Comparison of ENCODE assay signal across 19 mouse cellular contexts in the genomic region with DNA sequence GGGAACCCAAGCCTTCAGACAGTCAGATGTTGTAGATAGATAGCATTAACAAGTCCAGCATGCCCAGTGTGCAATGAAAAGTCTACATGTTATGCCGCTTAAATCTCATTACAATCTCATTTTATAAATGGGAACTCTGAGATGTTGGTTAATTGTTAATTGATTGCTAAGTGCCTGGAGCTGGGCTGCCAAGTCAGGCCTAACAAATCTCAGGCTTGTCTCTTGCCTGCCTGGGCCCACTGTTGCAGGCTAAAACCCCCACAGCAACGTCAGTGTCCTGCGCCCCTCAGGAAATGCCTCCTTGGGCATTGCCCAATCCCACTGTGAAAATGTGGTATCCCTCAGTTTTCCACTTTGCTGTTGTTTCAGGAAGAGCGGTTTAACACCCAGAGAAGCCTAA.
DNase-seq lines count a peak whose midpoint lies in the region; ATAC-seq and TF ChIP-seq lines count a peak whose summit lies in the region.
"Had no signal": no experiment of that assay in that cellular context is flagged by ENCODE, and none has a peak within 500 bp of the region (broad histone marks: within the 10 kb centered on the region; RNA-seq: fewer than 3 reads in every experiment).

No protein-coding gene starts in this region.

- no peak overlapping the region for H3K27ac ChIP-seq in kidney, embryonic 14.5 days (ENCODE audit: low read depth, low read length)
- H3K27ac ChIP-seq in kidney, embryonic 16.5 days (ENCODE audit: low read length) = peak overlapping the region; percentile 60
- no peak overlapping the region for H3K27ac ChIP-seq in hindbrain, postnatal 0 days
- H3K27ac ChIP-seq: embryonic facial prominence, embryonic 12.5 days; forebrain, embryonic 15.5 days; heart, embryonic 13.5 days had no signal

- no peaks in the 10 kb centered on the region for H3K9me3 ChIP-seq in kidney, embryonic 14.5 days (ENCODE audit: control insufficient read depth, low read length)
- H3K9me3 ChIP-seq in kidney, embryonic 16.5 days (ENCODE audit: low read length) = no peaks in the 10 kb centered on the region
- no peaks in the 10 kb centered on the region for H3K9me3 ChIP-seq in hindbrain, postnatal 0 days (ENCODE audit: low read length)
- H3K9me3 ChIP-seq: embryonic facial prominence, embryonic 12.5 days; forebrain, embryonic 15.5 days; G1E; heart, embryonic 13.5 days had no signal

- no peak for ATAC-seq in kidney, embryonic 14.5 days (ENCODE audit: low FRiP score, low TSS enrichment)
- 0 out of 2 replicates have a peak, but pooled peaks have one; percentile 49 for ATAC-seq in kidney, embryonic 16.5 days (ENCODE audit: low FRiP score, low TSS enrichment)
- no peak for ATAC-seq in hindbrain, postnatal 0 days
- ATAC-seq: CD4-positive, CD25-positive, alpha-beta regulatory T cell, adult 4 months; forebrain, embryonic 15.5 days had no signal

- H3K27me3 ChIP-seq in kidney, embryonic 14.5 days (ENCODE audit: control insufficient read depth, insufficient read depth, low read length) = no peaks in the 10 kb centered on the region
- H3K27me3 ChIP-seq in kidney, embryonic 16.5 days (ENCODE audit: insufficient read depth, low read length) = no peaks in the 10 kb centered on the region
- H3K27me3 ChIP-seq in hindbrain, postnatal 0 days (ENCODE audit: insufficient read depth, low read length) = no peaks in the 10 kb centered on the region
- H3K27me3 ChIP-seq: embryonic facial prominence, embryonic 12.5 days; forebrain, embryonic 15.5 days; heart, embryonic 13.5 days had no signal

- no peak overlapping the region for H3K9ac ChIP-seq in kidney, embryonic 14.5 days (ENCODE audit: low read depth, low read length)
- H3K9ac ChIP-seq in kidney, embryonic 16.5 days (replicated peaks; ENCODE audit: low read length) = no peak overlapping the region
- no peak overlapping the region for H3K9ac ChIP-seq in hindbrain, postnatal 0 days (replicated peaks; ENCODE audit: low read length)
- H3K9ac ChIP-seq: embryonic facial prominence, embryonic 12.5 days; forebrain, embryonic 15.5 days; heart, embryonic 13.5 days had no signal

- 80% methylated on average over 4 of the region's 4 CpGs for WGBS in kidney, embryonic 14.5 days
- 76% methylated on average over 4 of the region's 4 CpGs for WGBS in kidney, embryonic 16.5 days
- WGBS in hindbrain, postnatal 0 days = 82% methylated on average over 4 of the region's 4 CpGs

- peaks cover 16% of the 10 kb centered on the region for H3K4me1 ChIP-seq in kidney, embryonic 14.5 days (ENCODE audit: control insufficient read depth, insufficient read depth, low read length)
- H3K4me1 ChIP-seq in kidney, embryonic 16.5 days (ENCODE audit: insufficient read depth, low read length) = peaks cover 31% of the 10 kb centered on the region
- 0 out of 2 replicates have a peak, but pooled peaks cover 5% of the 10 kb centered on the region for H3K4me1 ChIP-seq in hindbrain, postnatal 0 days (ENCODE audit: insufficient read depth, low read length)
- H3K4me1 ChIP-seq: embryonic facial prominence, embryonic 12.5 days had no signal

- DNase-seq in kidney, adult 11 months = peak; percentile 57
- DNase-seq in kidney, postnatal 25 days = peak; percentile 27 to 51
- no peak for DNase-seq in cerebellum, postnatal 4 days (ENCODE audit: low spot score in 2 of 2)
- no peak for DNase-seq in hindbrain, postnatal 0 days (ENCODE audit: low spot score)
- no peak for DNase-seq in embryo, embryonic 11 days
- DNase-seq: adrenal gland, postnatal 25 days; B cell, adult 2 months; cerebellum, adult 2 months; cerebellum, postnatal 10 days; gastrocnemius, postnatal 36 days; heart, adult 11 months; heart, postnatal 36 days had no signal

- no peak overlapping the region for H3K4me3 ChIP-seq in kidney, embryonic 14.5 days (ENCODE audit: low read length)
- no peak overlapping the region for H3K4me3 ChIP-seq in kidney, embryonic 16.5 days (ENCODE audit: low read length)
- no peak overlapping the region for H3K4me3 ChIP-seq in hindbrain, postnatal 0 days (ENCODE audit: low read length)
- H3K4me3 ChIP-seq: embryonic facial prominence, embryonic 12.5 days; forebrain, embryonic 15.5 days; heart, embryonic 13.5 days had no signal

- TF ChIP-seq CTCF in hindbrain, postnatal 0 days (IDR thresholded peaks at IDR 0.05; ENCODE audit: low read depth) = no peak

- H3K36me3 ChIP-seq in kidney, embryonic 14.5 days (ENCODE audit: control insufficient read depth, insufficient read depth, low read length) = no peaks in the 10 kb centered on the region
- H3K36me3 ChIP-seq in kidney, embryonic 16.5 days (ENCODE audit: insufficient read depth, low read length) = no peaks in the 10 kb centered on the region
- H3K36me3 ChIP-seq in hindbrain, postnatal 0 days (ENCODE audit: insufficient read depth, low read length) = no peaks in the 10 kb centered on the region
- H3K36me3 ChIP-seq: embryonic facial prominence, embryonic 12.5 days; forebrain, embryonic 15.5 days; G1E; heart, embryonic 13.5 days had no signal

- H3K4me2 ChIP-seq in kidney, embryonic 14.5 days (replicated peaks; ENCODE audit: low read depth, low read length) = no peak overlapping the region
- no peak overlapping the region for H3K4me2 ChIP-seq in kidney, embryonic 16.5 days (replicated peaks; ENCODE audit: low read depth, low read length)
- H3K4me2 ChIP-seq in hindbrain, postnatal 0 days (ENCODE audit: low read depth, low read length) = no peak overlapping the region
- H3K4me2 ChIP-seq: embryonic facial prominence, embryonic 12.5 days; forebrain, embryonic 15.5 days; heart, embryonic 13.5 days had no signal

Comparison
In these comparisons a context has a peak if more than half of its experiments do, and no peak if none do; other contexts are left out.
1. DNase-seq: peak in kidney, adult 11 months (single experiment) and kidney, postnatal 25 days (2 of 2); none in cerebellum, postnatal 4 days (0 of 2), hindbrain, postnatal 0 days (single experiment) and embryo, embryonic 11 days (single experiment).